Mouse (Mus musculus) bone marrow macrophage, adult 2 months (primary cell): Measurements from ENCODE around the gene Rhbdd1.

Experiments
- CTCF ChIP-seq: IDR thresholded peaks from 2 replicates; pipeline ENCODE4 v1.5.1; 2012; ENCODE audit warnings: low read depth, mild to moderate bottlenecking, low read length, moderate library complexity
- POLR2A ChIP-seq: IDR thresholded peaks from 2 replicates; pipeline ENCODE4 v1.6.1; 2012; ENCODE audit warnings: mild to moderate bottlenecking, low read depth, low read length, borderline replicate concordance

DNA sequence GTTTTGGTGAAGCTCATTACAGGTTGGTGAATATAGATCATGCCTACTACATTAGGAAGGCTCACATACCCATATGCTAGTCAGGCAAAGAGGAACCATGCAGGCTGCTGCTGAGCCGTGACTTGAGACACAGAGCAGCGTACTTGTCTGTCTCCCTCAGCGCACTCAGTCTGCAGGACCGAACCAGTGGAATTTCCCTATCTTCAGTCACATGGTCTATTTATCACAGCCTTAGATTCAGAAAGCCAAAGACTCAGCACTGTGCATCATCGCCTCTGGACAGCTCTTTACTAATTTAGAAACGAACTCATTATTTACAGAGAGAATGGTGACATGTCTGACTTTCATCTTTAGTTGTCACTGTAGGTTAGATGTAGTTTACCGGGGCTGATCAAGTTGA is 73.1 kb downstream of the Rhbdd1 start:
- TF ChIP-seq CTCF (no peak), POLR2A (no peak)
